Mouse (Mus musculus): Measurements from ENCODE around the gene Ccdc159.
A peak's percentile ranks its signal among the peaks of the same experiment; 100 is the strongest.

DNA sequence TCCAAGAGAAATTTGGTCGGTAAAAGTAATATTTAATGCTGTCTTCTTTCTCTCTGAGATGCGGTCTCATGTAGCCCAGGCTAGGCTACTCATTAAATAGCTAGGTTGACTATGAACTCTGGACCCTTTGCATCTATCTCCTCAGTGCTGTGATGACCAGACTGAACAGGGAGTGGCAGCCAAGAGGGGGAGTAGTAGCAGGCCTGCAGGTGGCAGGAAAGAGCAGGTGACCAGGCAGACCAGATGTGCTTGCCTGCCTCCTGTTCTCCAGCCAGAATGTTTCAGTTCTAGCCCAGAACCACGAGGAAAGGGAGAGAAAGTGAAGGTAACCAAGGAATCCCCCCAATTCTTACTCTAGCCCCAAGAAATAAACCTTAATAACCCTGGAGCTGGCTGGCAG, 38.0 kb upstream of the Ccdc159 start:
- no peak for TF ChIP-seq EP300 (IDR thresholded peaks at IDR 0.05)
- peak; percentile 61 for TF ChIP-seq CTCF (IDR thresholded peaks at IDR 0.05)

Data from lung, postnatal 0 days (tissue).